Mouse (Mus musculus) stomach, postnatal 0 days (tissue): ENCODE measurements around the gene Anapc15-ps.

ENCODE experiments used
- CTCF ChIP-seq: IDR thresholded peaks from 2 replicates; pipeline ENCODE4 v1.5.1; 2016; ENCODE audit warnings: antibody characterized with exemption, low read depth, mild to moderate bottlenecking, moderate library complexity
- EP300 ChIP-seq: optimal IDR thresholded peaks from 2 replicates; pipeline ENCODE3; 2016; ENCODE audit warnings: antibody characterized with exemption

GRCm38 (mm10) chr10:95704847-95705246 lies 31.6 kb upstream of the Anapc15-ps start:
- TF ChIP-seq CTCF, result no peak
- TF ChIP-seq EP300, result no peak
